Mouse (Mus musculus): ENCODE results near the gene Ccdc33. TPM values are rescaled to one million over a fixed set of nuclear protein-coding genes. Genes with fewer than 3 reads are reported as not detected.
A peak's percentile ranks its signal among the peaks of the same experiment; 100 is the strongest.

Ccdc33 gene
- polyA plus RNA-seq, 1 experiment from 2014 or later = not detected

- Histone ChIP-seq H3K27me3 (peaks cover 61% of the 10 kb centered on the region), H3K9ac (no peak overlapping the region)
These were observed 10.9 kb upstream of the Ccdc33 start for GRCm38 (mm10) chr9:58129508-58129907.

GRCm38 (mm10) chr9:58128926-58129413 is 10.3 kb upstream of the Ccdc33 start:
- no peak overlapping the region for H3K27ac ChIP-seq
- H3K27me3 ChIP-seq = peaks cover 56% of the 10 kb centered on the region
- no peak overlapping the region for H3K9ac ChIP-seq
- no peaks in the 10 kb centered on the region for H3K36me3 ChIP-seq
- H3K4me3 ChIP-seq = no peak overlapping the region
- H3K4me2 ChIP-seq = peak overlapping the region; percentile 4; the same call in 1 of the 2 replicates
- H3K9me3 ChIP-seq (replicated peaks) = no peaks in the 10 kb centered on the region
- WGBS = 12% methylated on average over 13 of the region's 13 CpGs
- ATAC-seq (replicated peaks; ENCODE audit: insufficient number of reproducible peaks, insufficient read depth, low FRiP score, low read depth) = no peak
- peaks cover 19% of the 10 kb centered on the region for H3K4me1 ChIP-seq (replicated peaks)

More at GRCm38 (mm10) chr9:58129508-58129907, 10.9 kb upstream of the Ccdc33 start:
- H3K36me3 ChIP-seq = no peaks in the 10 kb centered on the region
- H3K9me3 ChIP-seq (replicated peaks) = no peaks in the 10 kb centered on the region
- H3K4me3 ChIP-seq = no peak overlapping the region
- 34% methylated on average over 8 of the region's 8 CpGs for WGBS
- no peak for ATAC-seq (replicated peaks; ENCODE audit: insufficient number of reproducible peaks, insufficient read depth, low FRiP score, low read depth)
- peaks cover 19% of the 10 kb centered on the region for H3K4me1 ChIP-seq (replicated peaks)
- peak overlapping the region; percentile 4; the same call in 1 of the 2 replicates for H3K4me2 ChIP-seq
- H3K27ac ChIP-seq = no peak overlapping the region

DNA sequence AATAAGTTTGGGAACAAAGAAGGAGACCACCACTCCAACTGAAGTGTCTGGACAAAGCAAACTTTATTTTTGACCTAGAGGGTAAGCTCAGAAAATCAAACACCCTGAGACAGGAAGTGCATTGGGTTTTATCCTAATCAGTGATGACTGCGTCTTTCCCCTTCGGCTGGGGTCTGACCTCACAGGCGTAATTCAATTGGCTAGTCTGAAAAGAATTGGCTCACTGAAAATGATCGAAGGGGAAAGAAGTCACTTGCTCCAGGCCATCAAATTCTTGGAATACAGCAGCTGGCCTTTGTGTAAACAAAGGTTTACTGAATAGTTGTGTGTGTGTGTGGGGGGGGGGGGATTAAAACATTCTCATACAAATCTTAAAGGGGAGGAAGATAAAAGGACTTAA is 7.2 kb upstream of the Ccdc33 start:
- Histone ChIP-seq H3K27me3 (peaks cover 41% of the 10 kb centered on the region), H3K4me2 (no peak overlapping the region), H3K4me1 (replicated peaks) (peaks cover 10% of the 10 kb centered on the region), H3K9me3 (replicated peaks) (no peaks in the 10 kb centered on the region), H3K4me3 (no peak overlapping the region), H3K9ac (no peak overlapping the region), H3K36me3 (no peaks in the 10 kb centered on the region), H3K27ac (no peak overlapping the region)
- ATAC-seq (replicated peaks; ENCODE audit: insufficient number of reproducible peaks, insufficient read depth, low FRiP score, low read depth) = no peak
- WGBS = 58% methylated on average over 4 of the region's 4 CpGs

- 33% methylated on average over 3 of the region's 3 CpGs for WGBS
- no peak for ATAC-seq (replicated peaks; ENCODE audit: insufficient number of reproducible peaks, insufficient read depth, low FRiP score, low read depth)
- Histone ChIP-seq H3K9ac (no peak overlapping the region), H3K27me3 (peaks cover 34% of the 10 kb centered on the region), H3K9me3 (replicated peaks) (no peaks in the 10 kb centered on the region), H3K4me2 (no peak overlapping the region), H3K4me1 (replicated peaks) (peaks cover 13% of the 10 kb centered on the region), H3K4me3 (no peak overlapping the region), H3K27ac (no peak overlapping the region), H3K36me3 (no peaks in the 10 kb centered on the region)
These were observed 6.5 kb upstream of the Ccdc33 start for GRCm38 (mm10) chr9:58125085-58125484.

DNA sequence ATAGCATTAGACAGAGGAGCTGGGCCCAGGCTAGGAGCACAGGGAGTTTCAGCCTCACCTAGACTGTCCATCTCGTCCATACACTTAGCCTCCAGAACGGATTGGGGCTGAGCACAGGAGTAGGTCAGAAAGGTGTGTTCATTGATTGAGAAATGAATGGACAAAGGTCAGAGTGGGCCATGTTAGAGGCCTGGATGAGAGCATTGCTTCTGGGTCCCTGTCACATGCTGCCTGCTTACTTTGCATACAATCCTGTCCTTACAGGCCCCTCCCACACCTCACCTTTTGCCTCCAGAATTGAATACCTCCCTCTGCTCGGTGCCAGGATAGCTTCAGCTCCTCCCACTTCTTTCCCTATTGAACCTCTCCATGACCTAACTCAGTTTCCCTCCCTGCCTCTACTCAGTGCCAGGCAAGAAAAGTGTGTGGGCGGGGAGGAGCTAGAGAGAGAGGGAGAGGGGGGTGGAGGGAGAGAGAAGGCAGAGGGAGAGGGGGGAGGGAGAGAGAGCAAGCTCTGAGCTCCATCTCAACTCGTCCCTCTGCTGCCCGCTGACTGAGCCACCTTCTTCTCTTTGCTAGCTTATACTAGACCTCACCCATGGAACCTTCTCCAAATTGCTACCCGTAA is 2.5 kb downstream of the Ccdc33 start:
- Histone ChIP-seq H3K9ac (no peak overlapping the region), H3K27me3 (peaks cover 43% of the 10 kb centered on the region), H3K9me3 (replicated peaks) (no peaks in the 10 kb centered on the region), H3K4me2 (no peak overlapping the region), H3K4me1 (replicated peaks) (peaks cover 34% of the 10 kb centered on the region), H3K27ac (no peak overlapping the region), H3K36me3 (no peaks in the 10 kb centered on the region), H3K4me3 (no peak overlapping the region)
- no peak for ATAC-seq (replicated peaks; ENCODE audit: insufficient number of reproducible peaks, insufficient read depth, low FRiP score, low read depth)
- WGBS = 55% methylated on average over 7 of the region's 7 CpGs

DNA sequence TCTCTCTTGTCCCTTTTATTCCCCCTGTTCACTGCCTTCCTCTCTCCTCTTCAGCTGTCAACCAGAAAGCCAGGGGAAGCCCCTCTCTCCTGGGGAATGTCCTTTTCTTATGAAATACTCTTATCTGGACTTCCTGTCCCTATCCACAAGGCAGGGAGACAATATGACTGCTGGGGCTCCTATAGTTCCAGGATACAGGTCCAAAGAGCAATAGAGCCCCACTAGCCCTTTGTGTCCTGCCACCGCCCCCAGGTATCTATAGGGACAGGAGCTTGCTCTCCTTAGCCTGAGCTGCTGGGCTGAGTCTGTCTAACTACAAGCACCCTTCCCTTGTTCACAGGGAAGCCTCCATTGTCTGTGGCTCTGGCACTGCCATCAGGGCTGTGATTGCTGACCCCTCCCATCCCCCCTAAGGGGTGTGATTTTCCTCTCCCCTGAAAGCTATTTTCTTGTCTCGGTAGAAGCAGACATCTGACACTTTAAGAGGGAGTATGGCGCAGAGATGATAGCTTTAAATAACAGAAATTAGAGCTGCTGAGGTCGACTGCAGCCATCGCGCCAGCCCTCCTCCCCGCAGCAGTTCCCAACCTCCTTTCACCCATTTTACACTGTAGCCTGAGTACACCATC is 3.2 kb downstream of the Ccdc33 start:
- Histone ChIP-seq H3K36me3 (no peaks in the 10 kb centered on the region), H3K4me3 (no peak overlapping the region), H3K4me2 (no peak overlapping the region), H3K27me3 (peaks cover 43% of the 10 kb centered on the region), H3K27ac (no peak overlapping the region), H3K9ac (no peak overlapping the region), H3K4me1 (replicated peaks) (peaks cover 34% of the 10 kb centered on the region), H3K9me3 (replicated peaks) (no peaks in the 10 kb centered on the region)
- no peak for ATAC-seq (replicated peaks; ENCODE audit: insufficient number of reproducible peaks, insufficient read depth, low FRiP score, low read depth)
- WGBS = 34% methylated on average over 7 of the region's 7 CpGs

DNA sequence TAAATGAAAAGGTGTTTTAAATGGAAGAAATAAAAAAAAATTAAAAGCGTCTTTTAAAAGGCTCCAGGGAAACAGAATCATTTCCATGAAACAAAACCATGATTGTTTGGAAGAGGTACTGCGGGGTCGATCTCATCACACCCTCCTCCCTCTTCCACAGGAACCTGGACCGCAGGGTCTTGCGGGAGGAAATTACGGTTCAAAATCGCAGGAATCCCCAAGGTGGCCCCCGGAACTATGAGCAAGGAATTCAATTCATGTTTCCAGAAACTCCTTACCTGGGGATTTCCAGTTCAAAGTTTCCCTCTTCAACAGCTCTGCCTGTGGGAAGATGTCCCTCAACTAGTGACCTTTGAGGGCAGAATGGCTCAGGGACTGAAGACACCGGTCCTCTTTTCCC is 4.6 kb downstream of the Ccdc33 start:
- Histone ChIP-seq H3K4me3 (no peak overlapping the region), H3K9me3 (replicated peaks) (no peaks in the 10 kb centered on the region), H3K27me3 (peaks cover 43% of the 10 kb centered on the region), H3K27ac (no peak overlapping the region), H3K36me3 (no peaks in the 10 kb centered on the region), H3K4me2 (peak overlapping the region; percentile 55), H3K4me1 (replicated peaks) (peaks cover 31% of the 10 kb centered on the region), H3K9ac (no peak overlapping the region)
- no peak for ATAC-seq (replicated peaks; ENCODE audit: insufficient number of reproducible peaks, insufficient read depth, low FRiP score, low read depth)
- 21% methylated on average over 9 of the region's 9 CpGs for WGBS

GRCm38 (mm10) chr9:58113279-58113884 is 5.2 kb downstream of the Ccdc33 start:
- peaks cover 39% of the 10 kb centered on the region for H3K27me3 ChIP-seq
- ATAC-seq (replicated peaks; ENCODE audit: insufficient number of reproducible peaks, insufficient read depth, low FRiP score, low read depth) = no peak
- WGBS = 8% methylated on average over 22 of the region's 22 CpGs
- H3K27ac ChIP-seq = no peak overlapping the region
- H3K9ac ChIP-seq = no peak overlapping the region
- H3K9me3 ChIP-seq (replicated peaks) = no peaks in the 10 kb centered on the region
- H3K4me2 ChIP-seq = peak overlapping the region; percentile 55
- no peaks in the 10 kb centered on the region for H3K36me3 ChIP-seq
- H3K4me3 ChIP-seq = peak overlapping the region; percentile 26
- H3K4me1 ChIP-seq (replicated peaks) = peaks cover 31% of the 10 kb centered on the region

- Histone ChIP-seq H3K27ac (no peak overlapping the region), H3K9ac (no peak overlapping the region), H3K36me3 (no peaks in the 10 kb centered on the region), H3K4me1 (replicated peaks) (peaks cover 31% of the 10 kb centered on the region), H3K9me3 (replicated peaks) (no peaks in the 10 kb centered on the region), H3K4me2 (peak overlapping the region; percentile 55; the same call in 1 of the 2 replicates), H3K27me3 (peaks cover 37% of the 10 kb centered on the region), H3K4me3 (0 out of 2 replicates have a peak overlapping the region, but pooled peaks have one; percentile 26)
- WGBS = 8% methylated on average over 6 of the region's 6 CpGs
- no peak for ATAC-seq (replicated peaks; ENCODE audit: insufficient number of reproducible peaks, insufficient read depth, low FRiP score, low read depth)
These were observed 5.8 kb downstream of the Ccdc33 start for GRCm38 (mm10) chr9:58112866-58113278.

- no peak for ATAC-seq (replicated peaks; ENCODE audit: insufficient number of reproducible peaks, insufficient read depth, low FRiP score, low read depth)
- no peak overlapping the region for H3K4me2 ChIP-seq
These were observed 6.3 kb downstream of the Ccdc33 start for GRCm38 (mm10) chr9:58112321-58112751.

GRCm38 (mm10) chr9:58111431-58111830 is 7.2 kb downstream of the Ccdc33 start:
- no peak overlapping the region for H3K4me3 ChIP-seq
- peaks cover 29% of the 10 kb centered on the region for H3K27me3 ChIP-seq
- H3K36me3 ChIP-seq = no peaks in the 10 kb centered on the region
- H3K4me1 ChIP-seq (replicated peaks) = peaks cover 31% of the 10 kb centered on the region
- H3K9me3 ChIP-seq (replicated peaks) = no peaks in the 10 kb centered on the region
- H3K4me2 ChIP-seq = no peak overlapping the region
- 66% methylated on average over 6 of the region's 6 CpGs for WGBS
- H3K27ac ChIP-seq = no peak overlapping the region
- H3K9ac ChIP-seq = no peak overlapping the region
- ATAC-seq (replicated peaks; ENCODE audit: insufficient number of reproducible peaks, insufficient read depth, low FRiP score, low read depth) = no peak

More at GRCm38 (mm10) chr9:58112321-58112751, 6.3 kb downstream of the Ccdc33 start:
- no peak overlapping the region for H3K27ac ChIP-seq
- H3K4me3 ChIP-seq = no peak overlapping the region
- H3K4me1 ChIP-seq (replicated peaks) = peaks cover 31% of the 10 kb centered on the region
- peaks cover 31% of the 10 kb centered on the region for H3K27me3 ChIP-seq
- no peak overlapping the region for H3K9ac ChIP-seq
- no peaks in the 10 kb centered on the region for H3K36me3 ChIP-seq
- H3K9me3 ChIP-seq (replicated peaks) = no peaks in the 10 kb centered on the region
- WGBS = 33% methylated on average over 6 of the region's 6 CpGs
